Mouse (Mus musculus) C2C12 (cell line): ENCODE measurements at regions not wholly inside any gene's neighbourhood (a gene's known extent, or its start where the extent isn't known, plus 50 kb on each side); places are given as distances from the start of the nearest gene placed in this dataset.

Experiments
- H3K27me3 ChIP-seq: one replicate; pipeline ENCODE4 v1.6.1; 2011; ENCODE audit not compliant: control insufficient read depth, insufficient read depth, insufficient read length
- H3K36me3 ChIP-seq: one replicate; pipeline ENCODE4 v1.6.1; 2011; ENCODE audit not compliant: control insufficient read depth, insufficient read depth
- H3K4me3 ChIP-seq: one replicate; pipeline ENCODE4 v1.5.1; 2011; ENCODE audit warnings: mild to moderate bottlenecking, control low read depth; ENCODE audit not compliant: poor library complexity, insufficient read depth, severe bottlenecking
- H3K79me2 ChIP-seq: one replicate; pipeline ENCODE4 v1.6.1; 2011; ENCODE audit not compliant: control insufficient read depth, insufficient read depth
- H3K79me3 ChIP-seq: one replicate; pipeline ENCODE4 v1.6.1; 2011; ENCODE audit warnings: low read depth, control low read depth
- H3ac ChIP-seq: one replicate; pipeline ENCODE3; 2011; ENCODE audit warnings: low read depth; ENCODE audit not compliant: control insufficient read depth, insufficient read length
- CEBPB ChIP-seq: IDR thresholded peaks from one replicate; pipeline ENCODE4 v1.6.1; 2011; ENCODE audit warnings: low read depth, mild to moderate bottlenecking, control low read depth, moderate library complexity
- CTCF ChIP-seq: IDR thresholded peaks from one replicate; pipeline ENCODE4 v1.5.1; 2011; ENCODE audit not compliant: control insufficient read depth, insufficient read depth, insufficient read length
- FOSL1 ChIP-seq: IDR thresholded peaks from one replicate; pipeline ENCODE4 v1.8.0; 2011; ENCODE audit warnings: mild to moderate bottlenecking, low read length; ENCODE audit not compliant: poor library complexity, insufficient read depth, severe bottlenecking
- MAX ChIP-seq: IDR thresholded peaks from one replicate; pipeline ENCODE4 v1.6.1; 2011; ENCODE audit warnings: mild to moderate bottlenecking, control low read depth
- MYOD1 ChIP-seq: IDR thresholded peaks from one replicate; pipeline ENCODE4 v1.6.1; 2011; ENCODE audit warnings: low read depth; ENCODE audit not compliant: control insufficient read depth, insufficient read length
- MYOG ChIP-seq: IDR thresholded peaks from one replicate; pipeline ENCODE4 v1.6.1; 2011; ENCODE audit not compliant: control insufficient read depth, insufficient read length; ENCODE audit errors: extremely low read depth
- USF1 ChIP-seq: IDR thresholded peaks from one replicate; pipeline ENCODE4 v1.6.1; 2011; ENCODE audit warnings: low read depth, mild to moderate bottlenecking, control low read depth, moderate library complexity

GRCm38 (mm10) chr13:84404566-84405194 lies 182.6 kb downstream of the Tmem161b start:
- Histone ChIP-seq H3ac (no peak overlapping the region), H3K4me3 (no peak overlapping the region), H3K79me2 (no peaks in the 10 kb centered on the region), H3K36me3 (no peaks in the 10 kb centered on the region), H3K27me3 (no peaks in the 10 kb centered on the region), H3K79me3 (no peaks in the 10 kb centered on the region)
- TF ChIP-seq USF1 (no peak), FOSL1 (no peak), CEBPB (no peak), MAX (no peak), MYOD1 (no peak), MYOG (no peak), CTCF (no peak)

- Histone ChIP-seq H3K79me3 (no peaks in the 10 kb centered on the region), H3K27me3 (no peaks in the 10 kb centered on the region), H3K79me2 (no peaks in the 10 kb centered on the region), H3K36me3 (no peaks in the 10 kb centered on the region), H3K4me3 (no peak overlapping the region), H3ac (no peak overlapping the region)
- TF ChIP-seq CTCF (no peak), MYOD1 (no peak), MAX (no peak), FOSL1 (no peak), MYOG (no peak), USF1 (no peak), CEBPB (no peak)
Measured at GRCm38 (mm10) chr13:84434444-84434843, 212.3 kb downstream of the Tmem161b start.

- Histone ChIP-seq H3ac (no peak overlapping the region), H3K27me3 (no peaks in the 10 kb centered on the region), H3K79me3 (no peaks in the 10 kb centered on the region), H3K79me2 (no peaks in the 10 kb centered on the region), H3K36me3 (no peaks in the 10 kb centered on the region), H3K4me3 (no peak overlapping the region)
- TF ChIP-seq MYOD1 (no peak), FOSL1 (no peak), CEBPB (no peak), MAX (no peak), USF1 (no peak), CTCF (no peak)
Measured at GRCm38 (mm10) chr13:84437586-84438443, 215.7 kb downstream of the Tmem161b start.

GRCm38 (mm10) chr13:84438444-84438766 lies 216.3 kb downstream of the Tmem161b start:
- Histone ChIP-seq H3K79me2 (no peaks in the 10 kb centered on the region), H3K27me3 (no peaks in the 10 kb centered on the region), H3K4me3 (no peak overlapping the region), H3K36me3 (no peaks in the 10 kb centered on the region), H3K79me3 (no peaks in the 10 kb centered on the region), H3ac (no peak overlapping the region)
- TF ChIP-seq CTCF (no peak), CEBPB (no peak), USF1 (no peak), MAX (no peak), FOSL1 (no peak), MYOG (no peak), MYOD1 (no peak)

DNA sequence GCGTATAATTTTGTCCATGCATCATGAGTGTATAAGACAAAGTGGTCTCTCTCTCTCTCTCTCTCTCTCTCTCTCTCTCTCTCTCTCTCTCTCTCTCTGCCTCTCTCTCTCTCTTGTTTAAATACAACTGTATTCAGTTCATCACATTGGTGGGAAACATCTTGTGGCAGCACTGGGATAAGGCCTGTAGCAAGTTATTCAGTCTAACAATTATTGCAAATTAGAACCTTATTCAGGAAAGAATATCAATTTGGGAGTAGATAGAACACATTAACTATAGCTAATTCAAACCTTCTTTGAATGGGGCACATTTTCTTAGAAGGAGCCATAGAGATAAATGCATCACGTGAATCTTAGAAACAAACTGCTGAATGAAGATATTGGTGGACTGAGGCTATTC lies 226.4 kb downstream of the Tmem161b start:
- no peaks in the 10 kb centered on the region for H3K27me3 ChIP-seq
- no peak overlapping the region for H3ac ChIP-seq
- no peaks in the 10 kb centered on the region for H3K79me3 ChIP-seq
- no peaks in the 10 kb centered on the region for H3K36me3 ChIP-seq
- TF ChIP-seq USF1 (no peak), FOSL1 (no peak), CEBPB (no peak), CTCF (no peak), MYOG (no peak), MYOD1 (no peak), MAX (no peak)
- no peak overlapping the region for H3K4me3 ChIP-seq
- no peaks in the 10 kb centered on the region for H3K79me2 ChIP-seq

GRCm38 (mm10) chr13:84449001-84449551 lies 227.0 kb downstream of the Tmem161b start:
- TF ChIP-seq CEBPB (no peak), FOSL1 (no peak), CTCF (no peak), MYOG (no peak), USF1 (no peak), MYOD1 (no peak), MAX (no peak)
- H3K79me3 ChIP-seq, result no peaks in the 10 kb centered on the region
- H3K79me2 ChIP-seq, result no peaks in the 10 kb centered on the region
- H3K36me3 ChIP-seq, result no peaks in the 10 kb centered on the region
- H3K4me3 ChIP-seq, result no peak overlapping the region
- H3ac ChIP-seq, result no peak overlapping the region
- H3K27me3 ChIP-seq, result no peaks in the 10 kb centered on the region
